Mouse (Mus musculus): ENCODE results near the gene Pip5kl1. TPM values are rescaled to one million over a fixed set of nuclear protein-coding genes. Genes with fewer than 3 reads are reported as not detected.

Gene Pip5kl1
- total and polyA plus RNA-seq, 2 experiments = not detected

- Histone ChIP-seq H3K27ac (replicated peaks; ENCODE audit: insufficient read depth, low read depth, low read length) (no peak overlapping the region), H3K36me3 (ENCODE audit: control insufficient read depth, insufficient read depth, low read length) (no peaks in the 10 kb centered on the region), H3K79me2 (ENCODE audit: control insufficient read depth, insufficient read depth, low read length) (no peaks in the 10 kb centered on the region; the same call in 1 of the 2 replicates), H3K27me3 (ENCODE audit: control insufficient read depth, insufficient read depth, low read length) (0 out of 2 replicates have a peak, but pooled peaks cover 5% of the 10 kb centered on the region), H3K4me3 (ENCODE audit: insufficient read depth, low read depth, low read length) (no peak overlapping the region), H3K4me1 (ENCODE audit: control insufficient read depth, insufficient read depth, low read length) (peaks cover 5% of the 10 kb centered on the region), H3K9ac (ENCODE audit: low read depth, low read length) (no peak overlapping the region)
- WGBS = 94% methylated on average over 11 of the region's 11 CpGs
- DNase-seq (ENCODE audit: extremely low read depth, low read depth, low spot score) = no peak
- TF ChIP-seq CTCF (IDR thresholded peaks at IDR 0.05; ENCODE audit: low read depth, low read length) = no peak
- TF ChIP-seq POLR2A (IDR thresholded peaks at IDR 0.05; ENCODE audit: extremely low read depth, insufficient read depth, low read length) = no peak
These were observed 2.4 kb upstream of the Pip5kl1 start for GRCm38 (mm10) chr2:32572196-32572595.

GRCm38 (mm10) chr2:32574901-32575585, 446 bp downstream of the Pip5kl1 start:
- no peak overlapping the region for H3K9ac ChIP-seq (ENCODE audit: low read depth, low read length)
- DNase-seq (ENCODE audit: extremely low read depth, low read depth, low spot score) = no peak
- no peaks in the 10 kb centered on the region for H3K36me3 ChIP-seq (ENCODE audit: control insufficient read depth, insufficient read depth, low read length)

DNA sequence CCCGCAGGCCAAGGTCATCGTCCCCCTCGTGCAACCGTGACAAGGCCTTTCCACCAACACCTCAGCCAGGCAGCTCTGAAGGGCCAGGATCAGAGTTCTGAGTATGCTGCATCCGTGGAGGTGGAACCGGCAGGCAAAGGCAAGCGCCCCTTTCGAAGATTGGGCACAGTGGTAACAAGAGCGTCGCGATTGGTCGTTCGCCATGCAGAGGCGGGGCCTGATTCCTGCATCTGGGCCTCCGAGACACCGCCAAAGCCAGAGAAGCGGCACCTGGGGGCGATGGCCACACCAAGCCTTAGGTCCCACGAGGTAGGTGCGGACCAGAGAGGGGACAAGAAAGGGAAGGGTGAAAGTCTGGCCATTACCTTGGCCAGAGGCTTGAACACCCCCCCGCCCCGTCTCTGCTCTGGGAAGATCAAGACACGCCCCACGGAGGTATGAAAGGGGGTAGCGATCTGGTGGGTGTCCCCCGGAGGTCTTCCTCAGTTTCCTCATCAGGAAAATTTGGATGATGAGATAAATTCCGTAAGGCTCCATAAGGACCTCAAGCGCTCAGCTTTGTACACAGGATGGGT, 1.1 kb downstream of the Pip5kl1 start, which contains the start of gene 9430097D07Rik:
TSS of gene 9430097D07Rik (minus strand) at position 99 of the 575 bp plus-strand sequence.
- 23% methylated on average over 28 of the region's 28 CpGs for WGBS
- peaks cover 5% of the 10 kb centered on the region for H3K4me1 ChIP-seq (ENCODE audit: control insufficient read depth, insufficient read depth, low read length)
- no peak within 1 kb of the TSS for H3K4me3 ChIP-seq (ENCODE audit: insufficient read depth, low read depth, low read length)
- no peaks in the 10 kb centered on the region; the same call in 1 of the 2 replicates for H3K79me2 ChIP-seq (ENCODE audit: control insufficient read depth, insufficient read depth, low read length)
- DNase-seq (ENCODE audit: extremely low read depth, low read depth, low spot score) = no peak
- H3K9ac ChIP-seq (ENCODE audit: low read depth, low read length) = peak within 1 kb of the TSS; percentile 17; the same call in 1 of the 2 replicates
- no peak for TF ChIP-seq CTCF (IDR thresholded peaks at IDR 0.05; ENCODE audit: low read depth, low read length)
- TF ChIP-seq POLR2A (IDR thresholded peaks at IDR 0.05; ENCODE audit: extremely low read depth, insufficient read depth, low read length) = no peak
- 0 out of 2 replicates have a peak, but pooled peaks cover 5% of the 10 kb centered on the region for H3K27me3 ChIP-seq (ENCODE audit: control insufficient read depth, insufficient read depth, low read length)
- no peak within 1 kb of the TSS for H3K27ac ChIP-seq (replicated peaks; ENCODE audit: insufficient read depth, low read depth, low read length)
- H3K36me3 ChIP-seq (ENCODE audit: control insufficient read depth, insufficient read depth, low read length) = no peaks in the 10 kb centered on the region

More at GRCm38 (mm10) chr2:32574901-32575585, 446 bp downstream of the Pip5kl1 start:
- Histone ChIP-seq H3K27me3 (ENCODE audit: control insufficient read depth, insufficient read depth, low read length) (0 out of 2 replicates have a peak, but pooled peaks cover 5% of the 10 kb centered on the region), H3K4me1 (ENCODE audit: control insufficient read depth, insufficient read depth, low read length) (peaks cover 5% of the 10 kb centered on the region), H3K79me2 (ENCODE audit: control insufficient read depth, insufficient read depth, low read length) (no peaks in the 10 kb centered on the region; the same call in 1 of the 2 replicates), H3K4me3 (ENCODE audit: insufficient read depth, low read depth, low read length) (no peak overlapping the region), H3K27ac (replicated peaks; ENCODE audit: insufficient read depth, low read depth, low read length) (no peak overlapping the region)
- peak; percentile 69; the same call in 1 of the 2 replicates for TF ChIP-seq CTCF (IDR thresholded peaks at IDR 0.05; ENCODE audit: low read depth, low read length)
- TF ChIP-seq POLR2A (IDR thresholded peaks at IDR 0.05; ENCODE audit: extremely low read depth, insufficient read depth, low read length) = no peak
- WGBS = 8% methylated on average over 26 of the region's 26 CpGs

GRCm38 (mm10) chr2:32576532-32576931, 1.9 kb downstream of the Pip5kl1 start:
- H3K36me3 ChIP-seq (ENCODE audit: control insufficient read depth, insufficient read depth, low read length) = no peaks in the 10 kb centered on the region
- TF ChIP-seq CTCF (IDR thresholded peaks at IDR 0.05; ENCODE audit: low read depth, low read length) (no peak), POLR2A (IDR thresholded peaks at IDR 0.05; ENCODE audit: extremely low read depth, insufficient read depth, low read length) (no peak)
- no peak overlapping the region for H3K4me3 ChIP-seq (ENCODE audit: insufficient read depth, low read depth, low read length)
- H3K79me2 ChIP-seq (ENCODE audit: control insufficient read depth, insufficient read depth, low read length) = no peaks in the 10 kb centered on the region
- H3K4me1 ChIP-seq (ENCODE audit: control insufficient read depth, insufficient read depth, low read length) = peaks cover 2% of the 10 kb centered on the region; the same call in 1 of the 2 replicates
- H3K27ac ChIP-seq (replicated peaks; ENCODE audit: insufficient read depth, low read depth, low read length) = no peak overlapping the region
- H3K9ac ChIP-seq (ENCODE audit: low read depth, low read length) = no peak overlapping the region
- DNase-seq (ENCODE audit: extremely low read depth, low read depth, low spot score) = no peak
- H3K27me3 ChIP-seq (ENCODE audit: control insufficient read depth, insufficient read depth, low read length) = 0 out of 2 replicates have a peak, but pooled peaks cover 5% of the 10 kb centered on the region
- WGBS = 86% methylated on average over 9 of the region's 9 CpGs

GRCm38 (mm10) chr2:32578146-32579046, 3.8 kb downstream of the Pip5kl1 start:
- TF ChIP-seq POLR2A (IDR thresholded peaks at IDR 0.05; ENCODE audit: extremely low read depth, insufficient read depth, low read length) (no peak), CTCF (IDR thresholded peaks at IDR 0.05; ENCODE audit: low read depth, low read length) (no peak)
- WGBS = 48% methylated on average over 24 of the region's 30 CpGs
- no peak for DNase-seq (ENCODE audit: extremely low read depth, low read depth, low spot score)
- H3K27me3 ChIP-seq (ENCODE audit: control insufficient read depth, insufficient read depth, low read length) = 0 out of 2 replicates have a peak, but pooled peaks cover 5% of the 10 kb centered on the region
- H3K4me3 ChIP-seq (ENCODE audit: insufficient read depth, low read depth, low read length) = no peak overlapping the region
- peaks cover 2% of the 10 kb centered on the region; the same call in 1 of the 2 replicates for H3K4me1 ChIP-seq (ENCODE audit: control insufficient read depth, insufficient read depth, low read length)
- H3K79me2 ChIP-seq (ENCODE audit: control insufficient read depth, insufficient read depth, low read length) = no peaks in the 10 kb centered on the region
- no peaks in the 10 kb centered on the region for H3K36me3 ChIP-seq (ENCODE audit: control insufficient read depth, insufficient read depth, low read length)
- H3K9ac ChIP-seq (ENCODE audit: low read depth, low read length) = no peak overlapping the region
- no peak overlapping the region for H3K27ac ChIP-seq (replicated peaks; ENCODE audit: insufficient read depth, low read depth, low read length)
